Mouse (Mus musculus) hindbrain, embryonic 12.5 days (tissue): Measurements from ENCODE around the gene Kcne4. TPM values are rescaled to one million over a fixed set of nuclear protein-coding genes. Genes with fewer than 3 reads are reported as not detected.
"Not testable (repeated sequence)": the region's sequence is repeated elsewhere in the genome, so short reads cannot be mapped to it uniquely, and the experiment has no call there.

Source experiments
- ATAC-seq: fragments of 200-750 bp; cut with Nextera tagmentation; 2 replicates; pipeline ENCODE4 v1.8.0; 2017; ENCODE audit warnings: moderate TSS enrichment; ENCODE audit not compliant: low FRiP score
- H3K27ac ChIP-seq: fragments of 300-500 bp; sonication (generic); 2 replicates; pipeline ENCODE4 v1.5.1; 2016; ENCODE audit warnings: mild to moderate bottlenecking
- H3K27me3 ChIP-seq: fragments of 300-500 bp; sonication (generic); 2 replicates; pipeline ENCODE4 v1.6.1; 2016; ENCODE audit warnings: mild to moderate bottlenecking
- H3K36me3 ChIP-seq: fragments of 300-500 bp; sonication (generic); 2 replicates; pipeline ENCODE4 v1.6.1; 2016; ENCODE audit warnings: mild to moderate bottlenecking
- H3K4me1 ChIP-seq: fragments of 300-500 bp; sonication (generic); 2 replicates; pipeline ENCODE4 v1.6.1; 2016
- H3K4me2 ChIP-seq: fragments of 300-500 bp; sonication (generic); replicated peaks from 2 replicates; pipeline ENCODE4 v1.6.1; 2016; ENCODE audit warnings: mild to moderate bottlenecking
- H3K4me3 ChIP-seq: fragments of 300-500 bp; sonication (generic); 2 replicates; pipeline ENCODE4 v1.5.1; 2016; ENCODE audit warnings: mild to moderate bottlenecking
- H3K9ac ChIP-seq: fragments of 300-500 bp; sonication (generic); 2 replicates; pipeline ENCODE4 v1.6.1; 2016; ENCODE audit warnings: mild to moderate bottlenecking, moderate library complexity
- H3K9me3 ChIP-seq: fragments of 300-500 bp; sonication (generic); replicated peaks from 2 replicates; pipeline ENCODE4 v1.6.1; 2016; ENCODE audit warnings: mild to moderate bottlenecking
- whole genome bisulfite sequencing: fragments of 180-500 bp; shearing (Covaris S2); methylation state at CpG from one replicate; pipeline ENCODE4 v1.1.7; 2016; 5-methylcytosine and 5-hydroxymethylcytosine counted together
- polyA plus RNA-seq: library from polyadenylated mRNA; unstranded; fragments of >200 nt; fragmentation: Nextera tagmentation; extraction: Ambion mirVana; gene quantifications from 2 replicates; pipeline ENCODE4 v1.2.1, GENCODE M21; 2016

The Kcne4 gene
- polyA plus RNA-seq, result 1.7 and 2.2 TPM in 2 replicates

- Histone ChIP-seq H3K9me3 (no peaks in the 10 kb centered on the region), H3K36me3 (no peaks in the 10 kb centered on the region), H3K9ac (no peak within 1 kb of the TSS), H3K4me3 (no peak within 1 kb of the TSS), H3K27me3 (no peaks in the 10 kb centered on the region), H3K4me1 (peaks cover 15% of the 10 kb centered on the region), H3K27ac (no peak within 1 kb of the TSS), H3K4me2 (no peak within 1 kb of the TSS)
- 72% methylated on average over 10 of the region's 10 CpGs for WGBS
- no peak for ATAC-seq
These were observed at the start of gene Kcne4 for GRCm38 (mm10) chr1:78816639-78817038. TSS of gene Kcne4 (plus strand) at chr1:78816758.

GRCm38 (mm10) chr1:78781899-78782298 is 34.7 kb upstream of the Kcne4 start:
- H3K4me1 ChIP-seq, result no peaks in the 10 kb centered on the region
- no peak overlapping the region for H3K9ac ChIP-seq
- H3K4me3 ChIP-seq, result no peak overlapping the region
- H3K4me2 ChIP-seq, result no peak overlapping the region
- peak; percentile 71 for ATAC-seq
- no peaks in the 10 kb centered on the region for H3K27me3 ChIP-seq
- H3K36me3 ChIP-seq, result no peaks in the 10 kb centered on the region
- no peaks in the 10 kb centered on the region for H3K9me3 ChIP-seq
- WGBS, result 54% methylated on average over 5 of the region's 5 CpGs
- no peak overlapping the region for H3K27ac ChIP-seq

- not testable (repeated sequence) for H3K4me1 ChIP-seq, H3K4me2 ChIP-seq, H3K36me3 ChIP-seq, H3K9ac ChIP-seq, H3K4me3 ChIP-seq, H3K27me3 ChIP-seq, H3K9me3 ChIP-seq, H3K27ac ChIP-seq, ATAC-seq
- 97% methylated on average over 9 of the region's 9 CpGs for WGBS
These were observed 31.6 kb upstream of the Kcne4 start for GRCm38 (mm10) chr1:78784936-78785335.

GRCm38 (mm10) chr1:78789744-78790143 is 26.8 kb upstream of the Kcne4 start:
- Histone ChIP-seq H3K27me3 (no peaks in the 10 kb centered on the region), H3K27ac (no peak overlapping the region), H3K4me1 (no peaks in the 10 kb centered on the region), H3K36me3 (no peaks in the 10 kb centered on the region), H3K4me2 (no peak overlapping the region), H3K9ac (no peak overlapping the region), H3K4me3 (no peak overlapping the region), H3K9me3 (no peaks in the 10 kb centered on the region)
- 47% methylated on average over 1 of the region's 1 CpGs for WGBS
- no peak for ATAC-seq

GRCm38 (mm10) chr1:78807428-78807827 is 9.1 kb upstream of the Kcne4 start:
- Histone ChIP-seq H3K9me3 (no peaks in the 10 kb centered on the region), H3K27me3 (no peaks in the 10 kb centered on the region), H3K27ac (no peak overlapping the region), H3K4me1 (no peaks in the 10 kb centered on the region), H3K4me2 (no peak overlapping the region), H3K4me3 (no peak overlapping the region), H3K36me3 (no peaks in the 10 kb centered on the region), H3K9ac (no peak overlapping the region)
- ATAC-seq, result no peak

- ATAC-seq, result no peak
- Histone ChIP-seq H3K9me3 (no peaks in the 10 kb centered on the region), H3K27me3 (no peaks in the 10 kb centered on the region), H3K36me3 (no peaks in the 10 kb centered on the region), H3K4me3 (no peak overlapping the region), H3K4me1 (no peaks in the 10 kb centered on the region), H3K9ac (no peak overlapping the region), H3K27ac (no peak overlapping the region), H3K4me2 (no peak overlapping the region)
- 87% methylated on average over 4 of the region's 4 CpGs for WGBS
These were observed 6.7 kb upstream of the Kcne4 start for GRCm38 (mm10) chr1:78809819-78810218.

GRCm38 (mm10) chr1:78810904-78811303 is 5.7 kb upstream of the Kcne4 start:
- no peaks in the 10 kb centered on the region for H3K9me3 ChIP-seq
- H3K9ac ChIP-seq, result no peak overlapping the region
- no peaks in the 10 kb centered on the region for H3K36me3 ChIP-seq
- H3K4me1 ChIP-seq, result no peaks in the 10 kb centered on the region
- no peak overlapping the region for H3K4me2 ChIP-seq
- WGBS, result 88% methylated on average over 3 of the region's 3 CpGs
- no peak for ATAC-seq
- no peak overlapping the region for H3K4me3 ChIP-seq
- no peaks in the 10 kb centered on the region for H3K27me3 ChIP-seq
- no peak overlapping the region for H3K27ac ChIP-seq

GRCm38 (mm10) chr1:78811975-78812490 is 4.5 kb upstream of the Kcne4 start:
- Histone ChIP-seq H3K4me2 (no peak overlapping the region), H3K4me3 (no peak overlapping the region), H3K36me3 (no peaks in the 10 kb centered on the region), H3K9me3 (no peaks in the 10 kb centered on the region), H3K9ac (no peak overlapping the region), H3K4me1 (no peaks in the 10 kb centered on the region), H3K27ac (no peak overlapping the region), H3K27me3 (no peaks in the 10 kb centered on the region)
- ATAC-seq, result no peak
- 79% methylated on average over 10 of the region's 10 CpGs for WGBS

- H3K4me1 ChIP-seq, result peaks cover 15% of the 10 kb centered on the region
- H3K4me3 ChIP-seq, result no peak overlapping the region
- H3K9me3 ChIP-seq, result no peaks in the 10 kb centered on the region
- no peak overlapping the region for H3K4me2 ChIP-seq
- ATAC-seq, result no peak
- H3K9ac ChIP-seq, result no peak overlapping the region
- no peak overlapping the region for H3K27ac ChIP-seq
- no peaks in the 10 kb centered on the region for H3K36me3 ChIP-seq
- no peaks in the 10 kb centered on the region for H3K27me3 ChIP-seq
- WGBS, result 88% methylated on average over 16 of the region's 16 CpGs
These were observed 1.2 kb downstream of the Kcne4 start for GRCm38 (mm10) chr1:78817756-78818155.

- H3K4me3 ChIP-seq, result no peak overlapping the region
- no peak for ATAC-seq
- H3K9ac ChIP-seq, result no peak overlapping the region
- H3K4me2 ChIP-seq, result no peak overlapping the region
- H3K36me3 ChIP-seq, result no peaks in the 10 kb centered on the region
- peaks cover 15% of the 10 kb centered on the region for H3K4me1 ChIP-seq
- WGBS, result 64% methylated on average over 11 of the region's 11 CpGs
- no peaks in the 10 kb centered on the region for H3K9me3 ChIP-seq
- H3K27ac ChIP-seq, result peak overlapping the region; percentile 35; the same call in 1 of the 2 replicates
- H3K27me3 ChIP-seq, result no peaks in the 10 kb centered on the region
These were observed 2.3 kb downstream of the Kcne4 start for GRCm38 (mm10) chr1:78818630-78819526.

GRCm38 (mm10) chr1:78819592-78819991 is 3.0 kb downstream of the Kcne4 start:
- no peaks in the 10 kb centered on the region for H3K36me3 ChIP-seq
- no peak overlapping the region for H3K4me3 ChIP-seq
- H3K27me3 ChIP-seq, result no peaks in the 10 kb centered on the region
- WGBS, result 50% methylated on average over 7 of the region's 7 CpGs
- H3K9me3 ChIP-seq, result no peaks in the 10 kb centered on the region
- ATAC-seq, result 0 out of 2 replicates have a peak, but pooled peaks have one; percentile 35
- peak overlapping the region; percentile 35; the same call in 1 of the 2 replicates for H3K27ac ChIP-seq
- H3K9ac ChIP-seq, result no peak overlapping the region
- H3K4me2 ChIP-seq, result no peak overlapping the region
- peaks cover 15% of the 10 kb centered on the region for H3K4me1 ChIP-seq

- Histone ChIP-seq H3K27ac (no peak overlapping the region), H3K36me3 (no peaks in the 10 kb centered on the region), H3K9ac (no peak overlapping the region), H3K4me2 (no peak overlapping the region), H3K9me3 (no peaks in the 10 kb centered on the region), H3K4me1 (peaks cover 15% of the 10 kb centered on the region), H3K4me3 (no peak overlapping the region), H3K27me3 (no peaks in the 10 kb centered on the region)
- no peak for ATAC-seq
- 75% methylated on average over 8 of the region's 8 CpGs for WGBS
These were observed 3.6 kb downstream of the Kcne4 start for GRCm38 (mm10) chr1:78820176-78820575.

GRCm38 (mm10) chr1:78821111-78821510 is 4.6 kb downstream of the Kcne4 start:
- Histone ChIP-seq H3K4me2 (no peak overlapping the region), H3K27ac (no peak overlapping the region), H3K4me3 (no peak overlapping the region), H3K4me1 (peaks cover 15% of the 10 kb centered on the region), H3K27me3 (no peaks in the 10 kb centered on the region), H3K36me3 (no peaks in the 10 kb centered on the region), H3K9ac (no peak overlapping the region), H3K9me3 (no peaks in the 10 kb centered on the region)
- ATAC-seq, result no peak
- WGBS, result 66% methylated on average over 9 of the region's 9 CpGs
